Mouse (Mus musculus) kidney, postnatal 0 days (tissue): ENCODE measurements around the gene Abhd2. TPM values are rescaled to one million over a fixed set of nuclear protein-coding genes. Genes with fewer than 3 reads are reported as not detected.

Experiments
- ATAC-seq: fragments of 200-750 bp; cut with Nextera tagmentation; replicated peaks from 2 replicates; pipeline ENCODE4 v1.8.0; 2017; ENCODE audit warnings: low read depth, moderate number of reproducible peaks, moderate TSS enrichment, moderate library complexity; ENCODE audit not compliant: low FRiP score
- DNase-seq: peaks from one replicate; pipeline ENCODE4 v3.0.0-alpha.2; 2016; ENCODE audit warnings: low spot score
- H3K27ac ChIP-seq: fragments of 300-500 bp; sonication (generic); 2 replicates; pipeline ENCODE4 v1.5.1; 2014; ENCODE audit warnings: mild to moderate bottlenecking
- H3K27me3 ChIP-seq: fragments of 300-500 bp; sonication (generic); 2 replicates; pipeline ENCODE4 v1.6.1; 2014; ENCODE audit warnings: low read length, mixed read lengths; ENCODE audit not compliant: insufficient read depth
- H3K36me3 ChIP-seq: fragments of 300-500 bp; sonication (generic); 2 replicates; pipeline ENCODE4 v1.6.1; 2014; ENCODE audit warnings: low read length, mixed read lengths; ENCODE audit not compliant: insufficient read depth
- H3K4me1 ChIP-seq: fragments of 300-500 bp; sonication (generic); replicated peaks from 2 replicates; pipeline ENCODE4 v1.6.1; 2014; ENCODE audit warnings: antibody characterized with exemption, low read length, mixed read lengths; ENCODE audit not compliant: insufficient read depth
- H3K4me2 ChIP-seq: fragments of 300-500 bp; sonication (generic); 2 replicates; pipeline ENCODE4 v1.6.1; 2014; ENCODE audit warnings: mild to moderate bottlenecking, low read length, moderate library complexity, mixed read lengths
- H3K4me3 ChIP-seq: fragments of 300-500 bp; sonication (generic); replicated peaks from 2 replicates; pipeline ENCODE4 v1.5.1; 2014; ENCODE audit warnings: low read depth, low read length
- H3K9ac ChIP-seq: fragments of 300-500 bp; sonication (generic); 2 replicates; pipeline ENCODE4 v1.6.1; 2014; ENCODE audit warnings: low read depth, low read length
- H3K9me3 ChIP-seq: fragments of 300-500 bp; sonication (generic); replicated peaks from 2 replicates; pipeline ENCODE4 v1.6.1; 2016; ENCODE audit warnings: low read length, inconsistent platforms, mixed read lengths
- CTCF ChIP-seq: IDR thresholded peaks from 2 replicates; pipeline ENCODE4 v1.5.1; 2016; ENCODE audit warnings: antibody characterized with exemption, low read depth, mild to moderate bottlenecking, moderate library complexity
- WGBS: fragments of 180-500 bp; shearing (Covaris S2); extraction: QIAGEN DNeasy Blood & Tissue Kit; methylation state at CpG from one replicate; pipeline ENCODE4 v1.1.7; 2014; 5-methylcytosine and 5-hydroxymethylcytosine counted together
- polyA plus RNA-seq: library from polyadenylated mRNA; unstranded; fragments of >200 nt; fragmentation: Nextera tagmentation; extraction: Ambion mirVana; gene quantifications from 2 replicates; pipeline ENCODE4 v1.2.1, GENCODE M21; 2015

Abhd2 gene
- polyA plus RNA-seq, 1 experiment from 2014 or later, result 17.6 TPM

GRCm38 (mm10) chr7:79346555-79347075 lies 73.6 kb downstream of the Abhd2 start:
- WGBS, result 68% methylated on average over 8 of the region's 8 CpGs
- no peak for TF ChIP-seq CTCF
- H3K9ac ChIP-seq, result no peak overlapping the region
- H3K4me2 ChIP-seq, result no peak overlapping the region
- no peak overlapping the region for H3K4me3 ChIP-seq
- no peak overlapping the region for H3K27ac ChIP-seq
- ATAC-seq, result no peak
- no peaks in the 10 kb centered on the region for H3K4me1 ChIP-seq
- no peaks in the 10 kb centered on the region for H3K27me3 ChIP-seq
- H3K9me3 ChIP-seq, result no peaks in the 10 kb centered on the region
- H3K36me3 ChIP-seq, result peaks cover 22% of the 10 kb centered on the region
- no peak for DNase-seq

DNA sequence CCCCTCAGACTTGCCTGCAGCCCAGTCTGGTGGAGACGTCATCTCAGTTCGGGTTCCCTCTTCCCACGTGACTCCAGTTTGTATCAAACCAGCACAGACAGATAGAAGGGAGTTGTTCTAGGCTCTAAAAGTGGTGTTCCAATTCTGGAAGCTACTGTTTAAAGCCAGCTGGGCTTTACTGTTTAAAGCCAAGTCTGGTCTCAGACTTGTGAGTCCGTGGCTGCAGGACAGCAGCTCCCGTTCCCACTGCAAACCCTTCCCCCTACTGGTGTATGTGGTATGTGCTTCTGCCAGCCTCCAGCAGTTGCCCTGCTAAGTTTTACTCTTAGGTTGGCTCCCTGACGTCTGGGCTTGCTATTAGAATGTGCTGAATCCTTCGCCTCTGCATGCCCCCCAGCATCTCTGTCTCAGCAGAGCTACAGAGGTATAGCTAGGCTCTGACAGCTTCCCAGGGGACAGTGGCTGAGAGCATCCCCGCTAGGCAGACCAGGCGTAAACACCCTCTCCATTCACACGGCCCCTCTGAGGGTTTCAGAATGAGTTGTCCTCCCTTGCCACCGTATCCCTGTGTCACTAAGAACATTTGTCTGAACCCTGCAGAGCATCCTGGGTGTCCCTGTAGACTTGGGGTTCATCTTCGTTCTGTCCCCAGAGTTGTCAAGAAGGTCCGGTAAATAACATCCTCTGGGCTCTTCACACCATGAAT lies 74.3 kb downstream of the Abhd2 start:
- DNase-seq (no peak), ATAC-seq (no peak)
- Histone ChIP-seq H3K9me3 (no peaks in the 10 kb centered on the region), H3K4me2 (no peak overlapping the region), H3K27me3 (no peaks in the 10 kb centered on the region), H3K27ac (no peak overlapping the region), H3K4me1 (no peaks in the 10 kb centered on the region), H3K36me3 (peaks cover 23% of the 10 kb centered on the region), H3K4me3 (no peak overlapping the region), H3K9ac (no peak overlapping the region)
- 81% methylated on average over 13 of the region's 13 CpGs for WGBS
- TF ChIP-seq CTCF, result peak; percentile 17; the same call in 1 of the 2 replicates

GRCm38 (mm10) chr7:79348816-79349215 lies 75.8 kb downstream of the Abhd2 start:
- ATAC-seq (no peak), DNase-seq (no peak)
- H3K4me3 ChIP-seq, result no peak overlapping the region
- no peaks in the 10 kb centered on the region for H3K4me1 ChIP-seq
- H3K27ac ChIP-seq, result no peak overlapping the region
- H3K9ac ChIP-seq, result no peak overlapping the region
- 82% methylated on average over 8 of the region's 8 CpGs for WGBS
- no peaks in the 10 kb centered on the region for H3K27me3 ChIP-seq
- peaks cover 25% of the 10 kb centered on the region for H3K36me3 ChIP-seq
- TF ChIP-seq CTCF, result no peak
- no peaks in the 10 kb centered on the region for H3K9me3 ChIP-seq
- H3K4me2 ChIP-seq, result no peak overlapping the region

- no peak overlapping the region for H3K9ac ChIP-seq
- no peak overlapping the region for H3K27ac ChIP-seq
- H3K4me1 ChIP-seq, result no peaks in the 10 kb centered on the region
- no peaks in the 10 kb centered on the region for H3K9me3 ChIP-seq
- H3K36me3 ChIP-seq, result peaks cover 32% of the 10 kb centered on the region
- WGBS, result 39% methylated on average over 12 of the region's 12 CpGs
- no peak overlapping the region for H3K4me3 ChIP-seq
- peak; percentile 91 for DNase-seq
- TF ChIP-seq CTCF, result peak; percentile 98
- H3K27me3 ChIP-seq, result no peaks in the 10 kb centered on the region
- H3K4me2 ChIP-seq, result no peak overlapping the region
- no peak for ATAC-seq
Measured at GRCm38 (mm10) chr7:79349738-79350386, 76.9 kb downstream of the Abhd2 start.

GRCm38 (mm10) chr7:79358350-79359182 lies 85.6 kb downstream of the Abhd2 start:
- no peak for ATAC-seq
- Histone ChIP-seq H3K4me2 (no peak overlapping the region), H3K9me3 (no peaks in the 10 kb centered on the region), H3K27ac (no peak overlapping the region), H3K4me1 (no peaks in the 10 kb centered on the region), H3K36me3 (peaks cover 35% of the 10 kb centered on the region; the same call in 1 of the 2 replicates), H3K9ac (no peak overlapping the region), H3K27me3 (no peaks in the 10 kb centered on the region), H3K4me3 (no peak overlapping the region)
- WGBS, result 42% methylated on average over 15 of the region's 15 CpGs
- TF ChIP-seq CTCF, result no peak
- DNase-seq, result peak; percentile 14

DNA sequence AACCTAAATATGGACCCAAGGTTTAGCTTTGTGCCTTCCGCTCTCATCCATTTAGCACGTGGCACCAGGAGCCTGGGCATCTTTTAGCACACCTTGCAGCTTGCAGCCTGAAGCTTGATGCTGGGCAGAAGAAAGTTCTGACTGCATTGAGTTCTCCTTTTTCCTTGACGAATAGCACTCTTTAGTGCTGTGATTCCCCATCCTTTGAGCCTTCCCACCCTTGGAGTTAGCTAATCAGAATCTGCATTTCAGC lies 86.1 kb downstream of the Abhd2 start:
- Histone ChIP-seq H3K9me3 (no peaks in the 10 kb centered on the region), H3K4me3 (no peak overlapping the region), H3K4me2 (no peak overlapping the region), H3K4me1 (no peaks in the 10 kb centered on the region), H3K36me3 (peaks cover 31% of the 10 kb centered on the region; the same call in 1 of the 2 replicates), H3K27ac (no peak overlapping the region), H3K27me3 (no peaks in the 10 kb centered on the region), H3K9ac (no peak overlapping the region)
- DNase-seq (no peak), ATAC-seq (no peak)
- WGBS, result 86% methylated on average over 3 of the region's 3 CpGs
- TF ChIP-seq CTCF, result no peak
